Mouse (Mus musculus): Measurements from ENCODE around the gene Slc12a6.

The Slc12a6 gene

DNA sequence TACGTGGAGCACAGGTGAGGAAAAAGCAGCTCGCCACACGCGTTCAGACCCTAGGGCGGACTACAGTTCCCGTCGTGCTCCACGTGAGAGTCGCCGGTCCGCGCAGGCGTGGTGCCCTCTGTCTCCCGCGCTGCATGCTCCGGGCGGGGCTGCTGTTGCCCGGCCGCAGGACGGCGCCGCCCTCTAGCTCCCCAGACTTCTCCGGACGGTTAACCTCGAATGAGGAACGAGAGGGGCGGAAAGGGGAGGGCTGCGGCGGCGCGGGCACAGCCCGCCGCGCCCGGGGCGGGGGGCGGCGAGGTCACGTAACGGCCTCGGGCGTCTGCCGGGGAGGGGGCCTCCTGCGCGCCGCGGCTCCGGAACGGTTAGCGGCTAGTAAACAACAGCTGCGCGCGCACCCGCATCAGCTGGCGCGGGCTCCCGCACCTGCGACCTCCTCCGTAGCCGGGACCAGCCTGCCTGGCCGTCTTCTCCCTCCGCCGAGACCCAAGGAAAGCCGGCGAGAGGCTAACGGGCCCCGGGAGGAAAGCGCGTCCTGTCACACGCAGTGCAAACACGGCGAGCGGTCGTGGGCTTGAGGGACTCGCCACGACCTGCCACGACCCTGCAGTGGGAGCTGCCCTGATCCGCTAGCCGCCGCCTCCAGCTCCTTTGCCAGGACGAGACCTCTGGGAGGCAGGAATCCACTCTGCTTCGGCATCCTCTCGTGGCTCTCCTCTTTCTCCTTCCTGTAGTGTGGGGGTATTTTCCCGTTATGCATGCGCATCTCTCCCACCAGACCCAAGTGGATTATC is at the start of gene Slc12a6:
Slc12a6 (plus strand) TSS at position 378 of the 794 bp plus-strand sequence.
- peak; percentile 92 for DNase-seq (ENCODE audit: low spot score)

- no peak for DNase-seq (ENCODE audit: low spot score)
Observed at GRCm38 (mm10) chr2:112215977-112216376, 49.6 kb upstream of the Slc12a6 start.

- DNase-seq (ENCODE audit: low spot score): no peak
Observed at GRCm38 (mm10) chr2:112217614-112218013, 48.0 kb upstream of the Slc12a6 start.

GRCm38 (mm10) chr2:112220880-112221279 is 44.7 kb upstream of the Slc12a6 start:
- DNase-seq (ENCODE audit: low spot score): no peak

DNA sequence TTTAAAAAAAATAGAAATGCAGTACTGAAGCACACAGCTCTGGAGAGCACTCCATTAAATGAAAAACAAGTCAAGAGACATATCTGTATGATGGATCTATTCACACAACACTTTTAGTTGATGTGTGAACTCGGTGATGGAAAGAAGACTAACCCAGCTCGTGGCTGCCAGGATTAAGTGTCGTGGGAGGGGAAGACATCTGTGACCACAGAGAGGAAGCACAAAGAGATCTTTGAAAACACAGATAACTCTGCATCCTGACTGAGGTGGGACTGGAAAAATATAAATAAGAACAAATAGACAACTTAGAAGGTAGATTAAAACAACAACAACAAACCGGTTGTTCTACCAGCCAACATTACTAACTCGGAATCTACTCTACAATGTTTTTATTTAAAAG is 43.0 kb upstream of the Slc12a6 start:
- DNase-seq (ENCODE audit: low spot score): no peak

- DNase-seq (ENCODE audit: low spot score): no peak
Observed at GRCm38 (mm10) chr2:112224356-112224755, 41.3 kb upstream of the Slc12a6 start.

DNA sequence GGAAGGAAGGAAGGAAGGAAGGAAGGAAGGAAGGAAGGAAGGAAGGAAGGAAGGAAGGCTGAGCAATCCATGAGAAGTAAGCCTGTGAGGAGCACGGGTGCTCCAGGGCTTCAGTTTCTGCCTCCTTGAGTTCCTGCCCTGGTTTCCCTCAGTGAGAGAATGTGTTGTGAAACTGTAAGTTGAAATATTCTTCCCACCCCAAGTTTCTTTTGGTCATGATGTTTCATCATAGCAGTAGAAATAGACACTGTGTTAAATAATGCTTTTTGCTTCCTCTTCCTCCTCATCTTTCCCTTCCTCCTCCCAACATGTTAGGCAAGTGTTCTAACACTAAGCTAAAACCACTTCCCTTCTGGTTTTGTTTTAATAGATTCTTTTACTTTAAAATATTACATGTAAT is 33.0 kb upstream of the Slc12a6 start:
- DNase-seq (ENCODE audit: low spot score): no peak

GRCm38 (mm10) chr2:112236620-112237019 is 29.0 kb upstream of the Slc12a6 start:
- no peak for DNase-seq (ENCODE audit: low spot score)

- DNase-seq (ENCODE audit: low spot score): no peak
Observed at GRCm38 (mm10) chr2:112238006-112238405, 27.6 kb upstream of the Slc12a6 start.

DNA sequence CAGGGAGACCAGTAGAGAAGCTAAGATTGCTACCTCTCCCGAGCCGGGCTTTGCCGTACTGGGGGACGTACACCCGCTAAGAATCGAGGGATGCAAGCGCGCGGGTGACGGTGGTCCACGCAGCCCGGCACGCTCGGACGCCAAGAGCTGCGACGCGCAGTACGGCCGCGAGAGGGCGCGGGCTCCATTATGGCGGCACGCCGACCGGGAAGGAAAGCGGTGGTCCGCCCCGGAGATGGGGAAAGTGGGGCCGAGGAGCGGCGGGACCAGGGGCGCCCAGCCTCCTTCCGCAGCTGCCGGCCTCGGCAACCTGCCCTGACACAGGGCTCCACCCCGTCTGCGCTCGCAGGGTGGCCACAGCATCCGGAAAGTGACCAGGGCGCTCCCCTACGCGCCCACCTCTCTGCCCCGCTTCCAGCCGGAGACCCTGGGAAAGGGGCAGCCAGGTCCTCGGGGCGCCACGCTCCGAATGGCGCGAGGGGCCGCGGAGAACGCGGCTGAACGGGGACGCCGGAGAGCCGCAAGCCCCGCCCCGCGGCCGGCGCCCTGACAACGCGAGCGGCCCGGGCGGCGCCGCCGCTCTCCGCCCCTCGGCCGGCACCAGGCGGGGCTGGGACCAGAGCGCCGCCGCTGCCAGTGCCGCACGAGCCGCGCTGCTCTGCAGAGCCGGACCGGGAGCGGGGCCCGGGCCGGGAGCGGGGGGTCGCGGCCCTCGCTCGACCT is 26.3 kb upstream of the Slc12a6 start, which contains the start of gene Lpcat4:
Lpcat4 (plus strand) TSS at position 257 of the 723 bp plus-strand sequence.
- DNase-seq (ENCODE audit: low spot score): peak; percentile 78

GRCm38 (mm10) chr2:112239935-112240721 is 25.5 kb upstream of the Slc12a6 start:
- DNase-seq (ENCODE audit: low spot score): no peak

DNA sequence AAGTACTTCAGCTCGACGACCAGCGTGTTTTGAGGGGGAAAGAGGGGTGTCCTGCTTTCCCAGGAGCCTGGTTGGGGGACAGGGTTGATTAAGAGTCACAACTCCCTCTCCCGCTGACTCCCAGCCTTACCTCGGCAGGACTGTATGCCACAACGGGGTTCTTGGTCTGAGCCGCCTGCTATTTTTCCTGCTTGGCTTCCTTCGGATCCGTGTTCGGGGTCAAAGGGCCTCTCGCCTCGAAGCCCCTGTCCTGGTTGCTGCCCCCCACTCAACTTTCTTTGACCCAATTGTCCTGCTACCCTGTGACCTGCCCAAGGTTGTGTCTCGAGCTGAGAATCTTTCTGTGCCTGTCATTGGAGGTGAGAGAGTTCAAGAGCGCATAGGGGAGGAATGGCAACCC is 23.8 kb upstream of the Slc12a6 start:
- no peak for DNase-seq (ENCODE audit: low spot score)

DNA sequence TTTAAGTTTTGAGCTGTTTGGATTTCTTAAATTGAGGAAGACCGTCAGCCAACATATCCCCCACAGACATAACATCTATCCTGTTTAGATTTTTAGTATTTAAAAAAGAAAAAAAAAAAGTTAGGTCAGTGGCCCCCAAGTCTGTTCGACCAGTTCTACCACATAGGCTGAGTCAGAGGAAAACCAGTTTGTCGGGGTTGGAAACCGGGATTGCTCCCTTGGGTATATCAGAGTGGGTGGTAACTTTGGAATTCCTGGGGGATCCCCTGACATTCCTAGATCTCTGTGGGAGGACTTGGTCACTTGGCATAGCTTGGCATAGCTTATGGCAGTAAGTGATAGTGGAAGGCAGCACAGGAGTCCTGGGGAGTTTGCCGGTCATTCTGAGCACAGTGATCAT is 20.3 kb upstream of the Slc12a6 start:
- DNase-seq (ENCODE audit: low spot score): no peak

GRCm38 (mm10) chr2:112246193-112246592 is 19.4 kb upstream of the Slc12a6 start:
- DNase-seq (ENCODE audit: low spot score): no peak

DNA sequence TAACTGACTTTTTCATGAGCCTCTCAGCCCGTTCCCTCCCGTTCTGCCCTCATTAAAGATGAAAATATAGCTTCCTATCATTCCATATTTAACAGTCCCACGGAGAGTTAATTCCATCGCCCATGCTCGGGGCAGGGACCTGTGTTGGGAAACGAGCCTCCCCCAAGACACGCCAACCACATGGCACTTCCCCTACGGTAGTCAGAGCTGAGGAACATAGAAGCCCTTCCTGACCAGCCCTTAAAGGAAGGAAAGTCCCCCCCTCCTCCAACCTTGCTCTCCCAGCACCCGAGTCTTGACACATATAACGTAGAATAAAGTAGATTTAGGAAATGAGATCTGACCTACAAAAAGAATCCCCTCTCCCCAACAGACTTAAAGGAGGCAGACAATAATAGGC is 18.3 kb upstream of the Slc12a6 start:
- DNase-seq (ENCODE audit: low spot score): no peak

- no peak for DNase-seq (ENCODE audit: low spot score)
Observed at GRCm38 (mm10) chr2:112249780-112250453, 15.7 kb upstream of the Slc12a6 start.

- no peak for DNase-seq (ENCODE audit: low spot score)
Observed at GRCm38 (mm10) chr2:112254675-112255515, 10.7 kb upstream of the Slc12a6 start.

DNA sequence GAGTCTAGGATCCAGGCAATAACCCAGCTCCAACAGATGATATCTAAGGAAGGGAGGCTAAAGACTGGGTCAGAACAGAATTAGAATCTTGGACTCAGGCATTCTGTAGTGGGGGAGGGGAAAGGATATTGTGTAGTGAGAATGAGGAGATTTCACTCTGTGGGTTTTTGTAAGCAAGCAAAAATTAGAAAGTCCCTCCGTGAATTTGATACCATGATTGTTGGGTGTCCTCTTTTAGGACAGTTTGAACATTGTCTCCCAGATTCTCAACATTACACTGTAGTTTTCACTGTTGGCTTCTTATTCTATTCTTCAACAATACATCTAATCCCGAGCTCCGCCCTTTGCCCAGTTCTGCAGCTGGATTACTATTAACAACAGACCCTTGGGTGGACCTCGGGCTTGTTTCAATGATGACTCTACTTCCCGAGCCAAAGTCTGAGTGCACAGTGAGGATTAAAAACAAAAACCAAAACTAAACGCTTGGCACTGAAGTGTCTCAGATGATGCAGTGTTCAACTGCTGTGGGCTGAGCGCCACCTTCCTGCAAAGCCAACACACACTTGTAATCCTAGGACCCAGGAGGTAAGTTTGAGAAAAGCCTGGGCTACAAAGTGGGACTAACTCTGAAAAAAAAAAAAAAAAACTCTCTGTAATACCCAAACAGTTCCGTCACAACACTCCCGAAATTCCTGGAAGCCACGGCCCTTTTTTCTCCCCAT is 6.2 kb upstream of the Slc12a6 start, which contains the start of gene Nutm1:
Nutm1 (minus strand) TSS at position 51 of the 722 bp plus-strand sequence.
- DNase-seq (ENCODE audit: low spot score): no peak

GRCm38 (mm10) chr2:112261748-112262653 is 3.6 kb upstream of the Slc12a6 start, which contains the start of gene Nop10:
Gene Nop10, plus strand, starts transcription at chr2:112261926.
- DNase-seq (ENCODE audit: low spot score): peak; percentile 70
